Mouse (Mus musculus): Measurements from ENCODE around the gene Dnal1. TPM values are rescaled to one million over a fixed set of nuclear protein-coding genes. Genes with fewer than 3 reads are reported as not detected.

Dnal1 gene
- polyA plus RNA-seq, 1 experiment from 2014 or later = 6.8 TPM

GRCm38 (mm10) chr12:84154786-84155522 lies 40.8 kb downstream of the Dnal1 start:
- H3K4me3 ChIP-seq (replicated peaks) = no peak overlapping the region
- H3K4me2 ChIP-seq = no peak overlapping the region
- H3K9me3 ChIP-seq = no peaks in the 10 kb centered on the region
- H3K27me3 ChIP-seq = no peaks in the 10 kb centered on the region
- H3K36me3 ChIP-seq (replicated peaks) = peaks cover 81% of the 10 kb centered on the region
- 83% methylated on average over 11 of the region's 11 CpGs for WGBS
- no peak overlapping the region for H3K9ac ChIP-seq
- H3K4me1 ChIP-seq = peaks cover 8% of the 10 kb centered on the region
- no peak for ATAC-seq (ENCODE audit: low FRiP score)
- no peak overlapping the region for H3K27ac ChIP-seq

DNA sequence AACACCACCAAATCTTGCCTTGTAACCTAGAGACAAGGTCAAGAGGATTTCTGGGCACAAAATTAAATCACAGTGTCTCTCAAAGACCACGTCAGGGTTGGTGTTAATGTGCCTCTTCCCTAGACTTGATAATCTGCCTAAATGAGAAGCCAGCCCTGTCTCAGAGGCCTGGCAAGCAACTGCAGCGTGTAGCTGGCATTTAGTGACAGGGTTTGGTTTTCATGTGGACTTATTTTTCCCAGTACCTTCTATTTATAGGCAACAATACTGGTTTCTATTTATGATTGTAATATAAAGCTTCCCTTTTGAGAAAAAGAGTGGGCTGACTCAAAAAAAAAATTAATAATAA lies 41.3 kb downstream of the Dnal1 start:
- no peak for ATAC-seq (ENCODE audit: low FRiP score)
- Histone ChIP-seq H3K9ac (no peak overlapping the region), H3K9me3 (no peaks in the 10 kb centered on the region), H3K36me3 (replicated peaks) (peaks cover 87% of the 10 kb centered on the region), H3K27ac (no peak overlapping the region), H3K4me3 (replicated peaks) (no peak overlapping the region), H3K4me2 (no peak overlapping the region), H3K27me3 (no peaks in the 10 kb centered on the region), H3K4me1 (0 out of 2 replicates have a peak, but pooled peaks cover 4% of the 10 kb centered on the region)
- 83% methylated on average over 2 of the region's 2 CpGs for WGBS

- H3K4me1 ChIP-seq = 0 out of 2 replicates have a peak, but pooled peaks cover 4% of the 10 kb centered on the region
- H3K27me3 ChIP-seq = no peaks in the 10 kb centered on the region
- no peak overlapping the region for H3K9ac ChIP-seq
- H3K27ac ChIP-seq = no peak overlapping the region
- no peak overlapping the region for H3K4me3 ChIP-seq (replicated peaks)
- H3K9me3 ChIP-seq = no peaks in the 10 kb centered on the region
- 94% methylated on average over 18 of the region's 18 CpGs for WGBS
- no peak overlapping the region for H3K4me2 ChIP-seq
- peaks cover 89% of the 10 kb centered on the region for H3K36me3 ChIP-seq (replicated peaks)
- ATAC-seq (ENCODE audit: low FRiP score) = no peak
Measured at GRCm38 (mm10) chr12:84156210-84156609, 42.0 kb downstream of the Dnal1 start.

DNA sequence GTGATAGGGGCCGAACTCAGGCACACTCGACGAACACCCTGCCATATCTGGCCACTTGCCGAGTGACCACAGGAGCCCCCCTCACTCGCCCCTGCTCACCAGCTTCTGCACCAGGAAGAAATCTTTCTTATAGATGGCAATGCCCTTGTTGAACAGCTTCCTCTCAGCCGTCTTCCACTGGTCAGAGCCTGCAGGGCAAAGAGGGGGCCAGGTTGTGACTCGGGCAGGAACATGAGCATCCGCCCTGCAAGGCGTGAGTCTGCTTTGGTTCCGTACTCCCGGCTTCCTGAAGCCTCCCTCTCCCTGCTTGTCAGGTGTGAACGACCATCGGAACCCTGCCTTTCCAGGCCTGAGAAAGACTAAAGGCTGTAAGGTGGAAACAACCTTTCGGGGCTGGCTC lies 44.0 kb downstream of the Dnal1 start:
- no peak overlapping the region for H3K27ac ChIP-seq
- no peaks in the 10 kb centered on the region for H3K27me3 ChIP-seq
- peaks cover 3% of the 10 kb centered on the region; the same call in 1 of the 2 replicates for H3K4me1 ChIP-seq
- no peak overlapping the region for H3K9ac ChIP-seq
- no peak overlapping the region for H3K4me2 ChIP-seq
- 92% methylated on average over 14 of the region's 14 CpGs for WGBS
- no peak overlapping the region for H3K4me3 ChIP-seq (replicated peaks)
- ATAC-seq (ENCODE audit: low FRiP score) = no peak
- no peaks in the 10 kb centered on the region for H3K9me3 ChIP-seq
- H3K36me3 ChIP-seq (replicated peaks) = peaks cover 84% of the 10 kb centered on the region

- Histone ChIP-seq H3K9me3 (no peaks in the 10 kb centered on the region), H3K4me2 (no peak overlapping the region), H3K36me3 (replicated peaks) (peaks cover 70% of the 10 kb centered on the region), H3K4me3 (replicated peaks) (no peak overlapping the region), H3K9ac (no peak overlapping the region), H3K4me1 (peaks cover 3% of the 10 kb centered on the region; the same call in 1 of the 2 replicates), H3K27me3 (no peaks in the 10 kb centered on the region), H3K27ac (no peak overlapping the region)
- ATAC-seq (ENCODE audit: low FRiP score) = no peak
- WGBS = 95% methylated on average over 8 of the region's 8 CpGs
Measured at GRCm38 (mm10) chr12:84160491-84160890, 46.3 kb downstream of the Dnal1 start.

- Histone ChIP-seq H3K4me1 (peaks cover 3% of the 10 kb centered on the region; the same call in 1 of the 2 replicates), H3K27me3 (no peaks in the 10 kb centered on the region), H3K4me2 (no peak overlapping the region), H3K4me3 (replicated peaks) (no peak overlapping the region), H3K9ac (no peak overlapping the region), H3K27ac (no peak overlapping the region), H3K36me3 (replicated peaks) (peaks cover 65% of the 10 kb centered on the region), H3K9me3 (no peaks in the 10 kb centered on the region)
- 77% methylated on average over 8 of the region's 8 CpGs for WGBS
- ATAC-seq (ENCODE audit: low FRiP score) = no peak
Measured at GRCm38 (mm10) chr12:84161116-84161515, 47.0 kb downstream of the Dnal1 start.

GRCm38 (mm10) chr12:84161616-84162433 lies 47.7 kb downstream of the Dnal1 start:
- WGBS = 77% methylated on average over 14 of the region's 14 CpGs

DNA sequence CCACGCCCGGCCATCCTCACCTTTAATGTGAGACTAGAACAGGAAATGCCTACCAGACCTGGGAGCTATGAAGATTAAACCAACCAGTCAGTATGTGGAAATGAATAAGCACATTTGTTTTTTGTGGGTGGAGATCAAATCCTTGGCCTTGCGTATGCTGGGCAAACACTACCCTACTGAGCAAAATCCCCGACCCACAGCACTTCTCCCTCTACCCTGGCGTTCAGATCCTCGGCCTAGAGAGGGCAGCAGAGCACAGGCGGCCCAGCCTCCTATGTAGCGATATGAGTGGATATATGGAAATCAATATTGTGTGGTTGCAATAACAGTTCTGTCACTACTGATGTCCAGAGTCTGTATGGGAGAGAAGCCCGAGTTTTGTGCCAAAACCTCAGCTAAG lies 49.0 kb downstream of the Dnal1 start:
- no peak overlapping the region for H3K4me2 ChIP-seq
- ATAC-seq (ENCODE audit: low FRiP score) = no peak
- no peak overlapping the region for H3K4me3 ChIP-seq (replicated peaks)
- H3K27me3 ChIP-seq = no peaks in the 10 kb centered on the region
- peaks cover 45% of the 10 kb centered on the region for H3K36me3 ChIP-seq (replicated peaks)
- WGBS = 89% methylated on average over 9 of the region's 9 CpGs
- peaks cover 3% of the 10 kb centered on the region; the same call in 1 of the 2 replicates for H3K4me1 ChIP-seq
- no peak overlapping the region for H3K9ac ChIP-seq
- no peak overlapping the region for H3K27ac ChIP-seq
- no peaks in the 10 kb centered on the region for H3K9me3 ChIP-seq

More at GRCm38 (mm10) chr12:84161616-84162433, 47.7 kb downstream of the Dnal1 start:
- Histone ChIP-seq H3K9me3 (no peaks in the 10 kb centered on the region), H3K4me3 (replicated peaks) (no peak overlapping the region), H3K27ac (no peak overlapping the region), H3K9ac (no peak overlapping the region), H3K4me2 (no peak overlapping the region), H3K4me1 (peaks cover 3% of the 10 kb centered on the region; the same call in 1 of the 2 replicates), H3K27me3 (no peaks in the 10 kb centered on the region), H3K36me3 (replicated peaks) (peaks cover 58% of the 10 kb centered on the region)
- ATAC-seq (ENCODE audit: low FRiP score) = no peak

DNA sequence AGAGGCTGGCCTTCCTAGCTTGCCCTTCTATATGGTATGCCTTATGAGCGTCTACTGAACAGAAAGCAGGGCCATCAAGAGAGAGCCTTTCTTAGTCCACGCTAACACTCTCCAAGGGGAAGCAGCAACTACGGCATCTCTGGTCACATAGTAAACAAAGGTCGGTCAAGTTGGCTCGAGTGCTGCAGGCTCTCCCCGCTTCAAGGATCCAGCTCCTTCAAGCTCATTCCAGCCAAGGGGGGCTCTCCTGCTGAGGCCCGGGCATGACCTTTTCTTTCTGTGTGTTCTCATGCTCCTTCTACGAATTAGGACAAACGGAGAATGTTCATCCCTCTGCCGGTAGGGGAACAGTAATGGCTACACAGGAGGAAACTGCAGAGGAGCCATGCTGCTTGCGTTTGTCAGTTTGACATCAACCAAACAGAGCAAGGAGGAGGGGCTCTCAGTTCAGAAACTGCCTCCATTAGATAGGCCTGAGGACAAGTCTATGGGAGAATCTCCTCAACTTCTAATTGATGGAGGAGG lies 49.5 kb downstream of the Dnal1 start:
- no peak for ATAC-seq (ENCODE audit: low FRiP score)
- 89% methylated on average over 11 of the region's 11 CpGs for WGBS
- no peak overlapping the region for H3K27ac ChIP-seq
- H3K4me1 ChIP-seq = peaks cover 3% of the 10 kb centered on the region; the same call in 1 of the 2 replicates
- H3K4me3 ChIP-seq (replicated peaks) = no peak overlapping the region
- H3K4me2 ChIP-seq = no peak overlapping the region
- no peak overlapping the region for H3K9ac ChIP-seq
- peaks cover 40% of the 10 kb centered on the region for H3K36me3 ChIP-seq (replicated peaks)
- no peaks in the 10 kb centered on the region for H3K27me3 ChIP-seq
- H3K9me3 ChIP-seq = no peaks in the 10 kb centered on the region

DNA sequence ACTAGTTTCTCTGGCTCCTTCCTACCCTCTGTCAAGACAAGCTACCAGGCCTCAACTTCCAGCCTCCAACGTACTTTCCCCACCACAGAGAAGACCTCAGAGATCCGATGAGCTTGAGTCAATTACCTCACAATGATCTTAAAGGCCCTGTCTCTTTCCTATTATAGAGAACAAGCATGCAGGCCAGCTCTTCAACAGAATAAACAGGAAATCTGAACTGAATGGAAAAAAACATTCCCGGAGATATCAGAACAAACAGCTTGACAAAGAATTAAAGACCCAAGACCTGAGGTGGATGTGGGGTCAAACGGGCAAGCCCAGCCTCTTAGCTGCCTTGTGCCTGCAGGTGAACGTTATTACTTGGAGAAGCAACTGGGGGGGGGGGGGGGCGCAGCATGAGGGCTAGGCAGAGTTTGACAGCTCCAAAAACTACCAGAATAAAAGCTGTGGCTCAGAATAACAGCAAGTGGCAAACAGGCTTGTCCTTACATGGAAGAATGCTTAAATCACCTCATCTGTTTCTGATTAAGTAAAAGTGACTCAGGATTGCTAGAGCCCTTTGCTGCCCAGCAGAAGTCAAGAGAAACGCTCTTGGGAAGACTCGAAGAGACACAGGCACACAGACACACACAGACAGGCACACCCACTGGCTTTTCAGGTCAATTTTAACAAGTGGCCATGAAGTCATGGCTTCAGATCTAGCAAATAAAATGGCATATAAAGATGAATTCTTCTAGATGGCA lies 51.6 kb downstream of the Dnal1 start:
- H3K27ac ChIP-seq = no peak overlapping the region
- no peak overlapping the region for H3K4me3 ChIP-seq (replicated peaks)
- H3K9me3 ChIP-seq = no peaks in the 10 kb centered on the region
- H3K9ac ChIP-seq = no peak overlapping the region
- H3K4me2 ChIP-seq = no peak overlapping the region
- peaks cover 3% of the 10 kb centered on the region; the same call in 1 of the 2 replicates for H3K4me1 ChIP-seq
- no peaks in the 10 kb centered on the region for H3K27me3 ChIP-seq
- no peak for ATAC-seq (ENCODE audit: low FRiP score)
- peaks cover 21% of the 10 kb centered on the region for H3K36me3 ChIP-seq (replicated peaks)
- 79% methylated on average over 8 of the region's 8 CpGs for WGBS

- Histone ChIP-seq H3K9ac (no peak overlapping the region), H3K36me3 (replicated peaks) (peaks cover 33% of the 10 kb centered on the region), H3K9me3 (no peaks in the 10 kb centered on the region), H3K27me3 (no peaks in the 10 kb centered on the region), H3K4me3 (replicated peaks) (no peak overlapping the region), H3K27ac (no peak overlapping the region), H3K4me2 (no peak overlapping the region), H3K4me1 (peaks cover 10% of the 10 kb centered on the region)
- WGBS = 94% methylated on average over 10 of the region's 10 CpGs
- ATAC-seq (ENCODE audit: low FRiP score) = no peak
Measured at GRCm38 (mm10) chr12:84170610-84171009, 56.4 kb downstream of the Dnal1 start.

DNA sequence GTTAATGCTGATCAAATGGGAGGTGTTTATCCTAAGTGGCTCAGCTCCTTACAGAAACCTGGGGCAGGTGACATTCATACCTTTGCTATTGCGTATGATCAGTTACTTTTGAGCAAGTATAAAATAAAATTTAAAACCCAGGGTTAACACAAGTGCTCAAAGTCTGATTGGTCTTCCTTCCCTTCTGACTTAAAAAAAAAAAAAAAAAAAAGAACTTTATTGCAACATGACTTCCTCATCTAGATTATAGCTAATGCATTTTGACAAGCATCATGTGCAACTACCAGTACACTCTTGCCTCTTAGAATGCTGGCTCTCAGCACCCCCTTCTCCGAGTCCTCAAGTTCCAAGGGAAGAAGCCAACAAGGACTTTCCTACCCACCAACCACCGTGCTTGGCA lies 58.0 kb downstream of the Dnal1 start:
- Histone ChIP-seq H3K9me3 (no peaks in the 10 kb centered on the region), H3K4me2 (no peak overlapping the region), H3K27me3 (no peaks in the 10 kb centered on the region), H3K4me1 (peaks cover 26% of the 10 kb centered on the region), H3K36me3 (replicated peaks) (peaks cover 33% of the 10 kb centered on the region), H3K27ac (no peak overlapping the region), H3K4me3 (replicated peaks) (no peak overlapping the region), H3K9ac (no peak overlapping the region)
- ATAC-seq (ENCODE audit: low FRiP score) = no peak
- WGBS = 96% methylated on average over 3 of the region's 3 CpGs

Measured in forebrain, embryonic 12.5 days (tissue).